Mouse (Mus musculus) gastrocnemius, adult 8-10 months (tissue): Measurements from ENCODE around the gene Arrdc1. TPM values are rescaled to one million over a fixed set of nuclear protein-coding genes. Genes with fewer than 3 reads are reported as not detected.
A peak's percentile ranks its signal among the peaks of the same experiment; 100 is the strongest.
"Not testable (repeated sequence)": the region's sequence is repeated elsewhere in the genome, so short reads cannot be mapped to it uniquely, and the experiment has no call there.

Experiments
- DNase-seq, 2 experiments: peaks; one replicate each; pipeline ENCODE4 v3.0.0; 2022; ENCODE audit warnings: low spot score in 2 of 2
- total RNA-seq, 4 experiments: library from RNA; stranded (reverse); gene quantifications; 2 replicates each; pipeline ENCODE4 v1.2.4; 2022

The Arrdc1 gene
- 1 to 10 TPM; 1.2 to 3.3 (median 2.2) TPM for total RNA-seq

DNA sequence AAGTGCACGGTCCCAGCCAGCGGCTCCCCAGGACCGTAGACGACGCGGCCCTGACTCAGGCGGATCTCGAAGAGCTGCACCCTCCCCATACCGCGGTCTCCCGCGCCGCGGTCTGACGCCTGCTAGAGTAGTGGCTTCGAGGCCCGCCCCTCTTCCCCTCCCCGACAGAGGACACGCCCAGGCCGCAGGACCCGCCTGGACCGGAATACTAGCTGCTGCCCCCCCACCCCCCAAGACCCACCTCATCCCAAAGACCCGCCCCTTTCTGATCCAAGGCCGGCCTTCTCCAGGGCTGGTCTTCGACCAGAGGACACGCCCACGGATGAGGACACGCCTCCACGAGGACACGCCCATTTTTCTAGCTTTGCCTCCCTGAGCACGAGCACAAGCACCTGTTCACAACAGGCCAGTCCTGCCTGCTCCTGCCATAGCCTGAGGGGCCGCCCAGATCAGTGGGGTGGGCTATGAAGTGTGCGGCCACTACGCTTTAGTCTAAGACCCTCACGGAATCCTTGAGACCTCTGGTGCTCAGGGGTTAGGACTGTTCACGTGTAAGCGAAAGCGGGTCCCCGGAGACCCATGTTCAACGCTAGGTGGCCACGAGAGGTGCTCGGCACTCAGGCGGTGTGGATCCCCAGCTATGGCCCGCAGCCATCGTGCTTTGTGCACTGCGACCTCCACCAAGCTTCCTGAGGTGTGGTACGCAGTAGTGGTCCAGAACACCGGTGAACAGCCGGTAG is at the start of gene Arrdc1:
Gene Arrdc1, minus strand, starts transcription at position 196 of the 740 bp plus-strand sequence.
- peak; percentile 86 to 89 for DNase-seq

DNA sequence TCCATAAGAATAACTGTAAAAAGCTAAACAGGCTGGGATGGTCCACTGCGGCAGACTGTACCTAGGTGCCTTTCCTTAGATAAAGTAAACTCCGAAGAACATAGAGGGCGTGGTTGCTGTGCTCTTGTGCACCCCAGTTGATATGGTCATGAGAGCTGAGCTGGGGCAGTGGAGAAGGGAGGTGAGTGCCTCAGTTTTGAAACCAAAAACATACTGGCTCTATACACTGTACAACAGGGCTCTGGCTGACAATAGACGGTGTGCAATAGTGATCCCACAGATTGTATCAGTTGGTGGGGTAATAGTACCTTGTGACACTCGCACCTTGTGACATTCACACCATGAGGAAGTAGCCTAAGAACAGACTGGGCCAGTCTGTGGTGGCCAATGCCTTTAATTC is 41.9 kb upstream of the Arrdc1 start:
- DNase-seq, result no peak

DNA sequence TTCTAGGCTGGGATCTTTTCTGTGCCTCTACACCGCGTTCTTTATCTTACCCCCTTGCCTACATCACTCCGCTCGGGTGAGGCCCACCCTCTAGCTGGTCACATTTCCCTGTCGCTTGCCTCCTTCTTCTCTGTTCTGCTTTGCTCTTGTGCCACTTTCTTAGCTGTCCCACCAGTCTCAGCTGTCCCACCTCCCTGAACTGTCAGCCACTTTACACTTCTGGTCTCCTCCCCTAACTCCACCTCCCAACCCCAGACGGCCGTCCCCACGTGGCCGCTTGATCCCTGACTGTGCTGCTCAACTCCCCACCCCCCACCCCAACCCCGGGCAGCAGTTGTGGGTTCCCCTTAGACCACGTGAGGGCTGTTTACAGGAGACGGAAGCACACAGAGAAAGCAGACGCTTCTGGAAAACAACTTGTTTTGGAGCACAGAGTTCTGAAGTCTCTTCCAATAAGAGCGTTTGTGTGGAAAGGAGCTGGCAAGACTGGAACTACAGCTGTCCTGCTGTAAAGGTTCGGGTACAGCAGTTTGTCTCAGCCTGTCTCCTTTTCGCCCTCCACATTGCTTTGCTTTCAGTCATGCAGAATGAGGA is 40.7 kb upstream of the Arrdc1 start, which contains the start of gene Pnpla7:
Gene Pnpla7, plus strand, starts transcription at position 330 of the 594 bp plus-strand sequence.
- peak; percentile 63 to 80 for DNase-seq

DNA sequence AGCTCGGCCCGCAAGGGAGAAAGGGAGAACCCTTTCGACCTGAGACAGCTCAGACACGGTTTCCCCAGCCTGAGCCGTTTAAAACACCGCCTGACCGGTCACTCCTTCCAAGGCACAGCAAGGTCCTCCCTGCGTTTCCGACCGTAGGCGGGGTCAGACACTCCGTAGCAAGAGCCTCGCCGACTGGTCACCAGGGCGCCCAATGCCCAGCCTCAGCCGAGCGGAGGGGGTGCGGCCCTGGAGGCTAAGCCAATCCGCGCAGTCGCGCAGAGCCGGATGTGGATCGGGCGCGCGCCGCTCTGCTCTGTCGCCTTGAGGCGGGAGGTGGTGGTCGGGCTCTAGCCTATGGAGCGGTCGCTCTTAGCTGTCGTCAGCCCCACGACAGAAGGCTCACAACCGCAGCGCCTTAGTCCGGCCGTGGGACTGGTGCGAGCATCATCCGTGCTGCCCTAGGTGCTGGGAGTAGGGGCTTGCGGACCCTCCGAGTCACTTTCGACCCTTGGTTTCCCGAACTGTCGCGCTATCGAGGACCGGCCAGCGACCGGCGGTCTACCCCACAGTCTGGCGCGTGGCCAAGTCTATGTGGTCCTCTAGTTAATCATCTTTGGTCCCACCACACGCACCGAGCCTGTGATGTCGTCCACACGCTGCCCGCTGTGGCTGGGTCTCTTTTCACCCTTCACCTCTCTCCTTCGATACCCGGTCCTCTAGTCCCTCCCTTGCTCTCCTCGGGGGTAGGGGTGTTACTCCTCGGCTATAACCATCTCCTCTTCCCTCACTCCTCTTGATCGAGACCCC is 40.1 kb upstream of the Arrdc1 start, which contains the start of gene Mrpl41:
Gene Mrpl41, minus strand, starts transcription at position 193 of the 798 bp plus-strand sequence.
- peak; percentile 91 to 96 for DNase-seq

DNA sequence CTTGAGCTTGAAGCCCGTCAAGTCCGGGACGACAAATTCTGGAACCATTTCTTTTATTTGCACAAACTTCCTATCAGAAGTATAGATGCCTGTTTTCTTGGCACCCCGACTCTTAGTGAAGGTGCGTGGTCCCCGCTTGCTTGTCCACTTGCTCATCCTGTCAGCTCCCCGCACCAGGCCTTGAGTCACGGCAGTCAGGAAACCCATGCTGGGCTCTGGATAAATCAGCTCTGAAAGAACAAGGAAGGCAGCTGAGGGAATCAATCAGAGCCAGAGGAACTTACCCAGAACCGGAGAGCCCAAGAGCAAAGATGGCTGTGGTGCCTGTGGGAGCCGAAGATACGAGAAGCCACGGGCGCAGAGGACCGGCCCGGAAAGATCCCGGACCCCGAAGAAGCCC is 39.4 kb upstream of the Arrdc1 start:
- not testable (repeated sequence) for DNase-seq

DNA sequence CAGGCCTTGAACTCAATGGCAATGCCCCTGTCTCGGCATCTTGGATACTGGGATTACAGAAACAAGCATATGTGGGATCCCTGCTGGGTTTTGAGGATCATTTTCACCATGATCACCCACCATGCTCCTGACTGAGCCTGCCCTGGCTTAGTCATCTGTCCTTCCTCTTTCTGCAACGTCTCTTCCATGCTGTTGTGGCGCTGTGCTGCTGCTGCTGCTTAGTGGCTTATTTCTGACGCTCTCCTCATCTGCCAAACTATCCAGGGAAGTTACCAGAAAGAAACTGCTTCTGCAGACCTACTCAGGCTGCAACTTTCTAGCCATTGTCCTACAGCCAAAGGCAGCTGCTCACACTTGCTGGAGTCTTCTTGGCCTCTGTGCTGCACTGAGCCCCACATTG is 35.3 kb upstream of the Arrdc1 start:
- no peak for DNase-seq

DNA sequence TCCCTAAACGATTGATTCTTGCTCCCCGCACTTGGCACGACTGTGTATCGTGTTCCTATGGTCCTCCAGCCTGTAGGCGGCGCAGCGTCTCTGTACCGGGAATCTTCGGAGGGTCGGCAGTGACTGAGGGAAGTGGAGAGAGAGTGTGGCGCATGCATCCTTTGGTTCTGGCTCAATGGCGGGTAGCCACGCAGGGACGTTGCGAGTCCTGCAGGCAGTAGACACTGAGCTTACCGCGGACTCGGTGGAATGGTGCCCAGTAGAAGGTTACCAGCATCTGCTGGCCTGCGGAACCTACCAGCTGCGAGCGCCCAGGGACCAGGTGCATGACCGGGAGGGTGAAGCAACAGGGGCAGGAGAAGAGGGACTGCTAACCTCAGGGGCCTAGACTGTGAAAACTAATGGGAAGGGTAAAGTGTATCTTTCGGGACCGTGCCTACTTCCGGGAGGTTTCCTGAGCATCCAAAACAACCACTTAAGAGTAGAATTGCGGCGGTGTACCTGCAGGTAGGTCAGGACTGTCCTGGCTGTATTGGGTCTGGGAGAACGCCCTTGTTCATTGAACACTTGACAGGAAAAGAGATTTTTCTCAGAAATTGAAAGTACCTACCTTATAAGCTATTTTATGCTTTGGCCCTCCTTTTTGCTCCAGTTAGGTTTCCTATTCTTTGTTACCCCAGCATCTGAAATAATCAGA is 27.4 kb upstream of the Arrdc1 start, which contains the start of gene Dph7:
Gene Dph7, plus strand, starts transcription at position 97 of the 697 bp plus-strand sequence.
- peak; percentile 50 to 72 for DNase-seq

DNA sequence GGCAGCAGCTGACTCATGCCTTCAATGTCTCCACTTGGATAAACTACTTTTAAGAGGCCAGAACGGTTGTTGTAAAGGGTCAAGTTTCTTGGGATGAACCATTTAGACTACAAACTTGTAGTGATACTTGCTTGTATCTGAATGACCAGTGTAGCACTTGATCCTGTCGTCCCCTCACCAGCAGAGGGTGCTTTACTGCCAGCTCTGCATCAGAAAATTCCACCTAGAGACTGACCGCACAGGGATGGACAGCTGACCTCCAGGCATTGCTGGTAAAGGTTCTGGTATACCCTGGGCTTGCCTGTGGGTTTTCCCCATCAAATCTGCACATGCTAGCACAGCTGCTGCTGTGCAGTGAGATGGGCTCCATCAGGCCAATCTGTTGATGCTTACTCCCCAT is 25.9 kb upstream of the Arrdc1 start:
- no peak for DNase-seq

DNA sequence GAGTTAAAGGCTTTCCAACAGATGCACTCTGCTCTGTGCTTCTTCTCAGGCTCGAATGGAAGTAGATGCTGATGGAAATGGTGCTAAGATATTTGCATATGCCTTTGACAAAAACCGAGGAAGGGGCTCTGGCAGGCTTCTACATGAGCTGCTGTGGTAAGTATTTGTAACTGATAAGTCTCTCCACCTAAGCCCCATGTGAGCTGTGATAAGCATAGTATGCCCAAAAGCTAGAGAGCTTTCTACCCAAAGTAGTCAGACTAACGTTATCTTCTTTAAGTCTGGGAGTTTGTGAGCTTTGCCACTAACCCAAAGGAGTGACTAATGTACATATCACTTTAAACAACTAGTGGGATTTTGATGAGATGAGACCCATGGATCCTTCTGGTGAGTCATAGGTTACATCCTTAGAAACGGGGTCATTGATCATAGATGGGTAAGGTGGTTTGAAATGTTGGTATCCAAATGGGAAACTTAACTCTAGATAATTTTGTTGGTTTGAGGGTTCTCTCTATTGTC is 17.5 kb upstream of the Arrdc1 start:
- no peak for DNase-seq

DNA sequence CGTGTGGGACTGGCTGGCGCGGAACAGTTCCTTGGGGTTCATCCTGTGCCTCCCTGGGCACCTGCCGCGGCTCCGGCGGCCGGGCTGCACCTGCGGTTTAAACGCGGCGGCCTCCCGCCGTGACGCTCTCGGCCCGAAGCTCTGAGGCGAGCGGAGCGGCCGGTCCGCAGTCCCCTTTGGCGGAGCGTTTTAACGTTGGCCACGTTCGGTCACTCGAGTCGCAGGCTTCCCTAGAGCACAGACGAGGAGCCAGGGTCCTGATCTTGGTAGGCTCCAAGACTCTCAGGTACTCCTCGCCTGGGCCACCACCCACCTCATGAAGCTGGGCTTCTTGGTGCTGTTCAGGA is 15.1 kb upstream of the Arrdc1 start:
- no peak for DNase-seq

DNA sequence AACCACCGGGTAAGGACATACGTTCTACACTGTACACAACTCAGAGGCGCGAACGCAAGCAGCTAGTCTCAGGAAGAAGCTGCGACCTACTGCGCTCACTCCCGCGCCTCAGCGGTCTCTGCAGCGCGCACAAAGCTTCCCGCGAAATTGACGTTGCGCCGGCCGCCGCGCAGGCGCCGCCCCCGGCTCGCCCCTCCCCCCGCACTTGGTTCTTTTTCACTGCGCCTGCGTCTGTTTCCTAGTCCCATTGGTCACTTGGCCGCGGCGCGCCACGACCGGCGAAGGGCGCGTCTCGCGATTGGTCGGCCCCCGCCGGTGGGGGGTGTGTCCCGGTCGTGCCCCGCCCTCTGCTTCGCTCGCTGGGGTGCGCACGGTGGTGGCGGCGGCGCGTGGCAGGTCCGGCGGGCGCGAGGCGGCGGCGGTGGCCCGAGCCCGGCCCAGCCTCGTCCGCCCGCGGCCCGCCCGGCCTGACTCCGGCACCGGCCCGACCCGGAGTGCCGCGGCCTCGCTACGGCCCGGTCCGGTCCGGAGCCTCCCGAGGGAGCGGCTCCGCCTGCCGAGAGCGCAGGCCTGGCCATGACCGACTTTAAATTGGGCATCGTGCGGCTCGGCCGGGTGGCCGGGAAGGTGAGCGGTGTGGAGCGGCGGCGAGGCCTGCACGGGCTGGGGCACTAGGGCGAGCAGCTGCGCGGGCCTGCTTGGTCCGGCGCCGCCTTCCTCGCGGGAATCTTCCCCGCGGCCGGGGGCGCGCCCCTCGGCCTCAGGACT is 14.6 kb upstream of the Arrdc1 start, which contains the start of gene Zmynd19:
Gene Zmynd19, plus strand, starts transcription at position 372 of the 768 bp plus-strand sequence.
- peak; percentile 96 to 97 for DNase-seq

DNA sequence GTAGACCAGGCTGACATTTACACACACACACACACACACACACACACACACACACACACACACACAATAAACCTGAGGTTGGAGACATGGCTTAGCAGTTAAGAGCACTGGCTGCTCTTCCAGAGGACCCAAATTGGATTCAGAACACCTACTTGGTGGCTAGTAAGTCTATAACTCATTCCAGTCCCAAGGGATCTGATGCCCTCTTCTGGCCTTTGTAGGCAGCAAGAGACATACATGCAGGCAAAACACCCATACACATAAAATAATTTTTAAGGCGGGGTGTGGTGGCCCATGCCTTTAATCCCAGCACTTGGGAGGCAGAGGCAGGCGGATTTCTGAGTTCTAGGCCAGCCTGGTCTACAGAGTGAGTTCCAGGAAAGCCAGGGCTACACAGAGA is 9.3 kb upstream of the Arrdc1 start:
- DNase-seq, result peak in 1 of 2 experiments; percentile 6

DNA sequence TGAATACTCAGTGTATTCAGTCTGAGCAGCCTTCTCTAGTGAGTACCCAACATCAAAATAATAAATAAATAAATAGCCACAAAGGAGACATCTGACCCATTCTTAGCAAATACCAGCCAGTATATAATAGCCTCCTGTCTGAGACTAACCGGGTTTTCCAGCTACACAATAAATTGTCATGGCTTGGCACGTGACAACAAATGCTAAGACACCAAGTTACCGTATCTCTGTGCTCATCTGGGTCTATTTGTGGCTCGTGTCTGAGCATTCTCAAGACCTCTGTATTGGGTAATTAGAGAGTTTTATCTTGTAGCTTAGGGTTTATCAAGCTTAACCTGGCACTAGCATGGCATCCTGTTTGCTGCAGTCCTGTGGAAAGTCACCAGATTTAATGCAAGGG is 7.0 kb upstream of the Arrdc1 start:
- DNase-seq, result no peak

DNA sequence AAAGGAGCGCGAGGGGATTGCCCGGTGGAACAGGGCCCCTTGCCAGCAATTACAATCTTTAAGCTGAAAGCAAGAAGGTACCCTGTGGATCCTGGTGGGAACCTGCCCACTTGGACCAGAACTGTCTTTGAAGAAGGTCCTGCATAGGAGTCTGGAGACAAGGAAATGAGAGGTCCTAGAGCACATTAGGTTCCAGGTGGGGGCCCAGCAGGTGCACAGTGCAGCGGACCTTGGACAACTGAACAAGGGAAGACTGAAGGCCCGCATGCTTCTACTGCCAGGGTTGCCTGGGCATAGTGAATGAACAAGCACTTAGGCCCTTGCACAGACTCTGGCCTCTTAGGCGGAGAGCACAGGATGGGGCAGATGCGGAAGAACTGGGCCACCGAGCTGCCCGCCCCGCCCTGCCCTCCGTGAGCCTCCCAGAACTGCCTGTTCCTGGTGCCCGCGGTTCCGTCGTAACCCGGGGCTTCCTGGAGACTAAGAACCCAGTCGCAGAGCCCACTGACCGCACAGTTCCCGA is 550 bp downstream of the Arrdc1 start:
- no peak for DNase-seq

DNA sequence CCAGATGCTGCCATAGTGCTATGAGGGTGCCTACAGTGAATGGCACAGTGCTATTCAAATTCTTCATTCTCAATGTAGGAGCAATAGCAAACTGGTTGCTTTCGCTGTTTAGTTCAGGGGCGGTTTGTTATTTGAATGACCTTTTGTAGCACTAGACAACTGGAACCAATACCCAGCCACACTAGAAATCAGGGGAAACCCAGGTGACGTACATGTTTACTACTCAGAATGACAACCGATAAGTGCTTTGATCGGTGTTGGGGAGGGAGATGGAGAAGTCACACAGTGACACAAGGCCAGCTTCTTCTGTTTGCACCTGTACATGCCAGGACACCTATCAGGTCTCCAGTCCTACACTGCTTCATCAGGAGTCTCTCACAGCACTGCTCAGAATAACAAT is 5.5 kb downstream of the Arrdc1 start:
- DNase-seq, result no peak

DNA sequence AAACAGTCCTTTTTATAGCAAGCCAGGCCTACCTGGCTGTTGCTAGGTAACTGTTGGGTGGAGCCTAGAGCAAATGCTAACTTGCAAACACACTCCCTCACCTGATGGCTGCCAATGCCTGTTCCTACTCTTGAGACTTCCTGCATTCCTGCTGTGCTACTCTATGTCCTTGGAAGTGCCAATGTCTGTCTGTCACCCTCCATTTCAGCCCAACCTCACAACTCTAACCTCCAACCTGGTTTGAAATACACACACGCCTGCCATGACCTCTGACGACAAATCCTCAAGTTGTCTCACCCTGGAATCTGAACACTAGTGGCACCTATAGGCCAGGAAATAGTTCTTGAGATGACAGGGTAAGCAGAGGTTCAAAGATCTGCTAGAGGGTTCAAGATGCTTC is 5.9 kb downstream of the Arrdc1 start:
- no peak for DNase-seq

DNA sequence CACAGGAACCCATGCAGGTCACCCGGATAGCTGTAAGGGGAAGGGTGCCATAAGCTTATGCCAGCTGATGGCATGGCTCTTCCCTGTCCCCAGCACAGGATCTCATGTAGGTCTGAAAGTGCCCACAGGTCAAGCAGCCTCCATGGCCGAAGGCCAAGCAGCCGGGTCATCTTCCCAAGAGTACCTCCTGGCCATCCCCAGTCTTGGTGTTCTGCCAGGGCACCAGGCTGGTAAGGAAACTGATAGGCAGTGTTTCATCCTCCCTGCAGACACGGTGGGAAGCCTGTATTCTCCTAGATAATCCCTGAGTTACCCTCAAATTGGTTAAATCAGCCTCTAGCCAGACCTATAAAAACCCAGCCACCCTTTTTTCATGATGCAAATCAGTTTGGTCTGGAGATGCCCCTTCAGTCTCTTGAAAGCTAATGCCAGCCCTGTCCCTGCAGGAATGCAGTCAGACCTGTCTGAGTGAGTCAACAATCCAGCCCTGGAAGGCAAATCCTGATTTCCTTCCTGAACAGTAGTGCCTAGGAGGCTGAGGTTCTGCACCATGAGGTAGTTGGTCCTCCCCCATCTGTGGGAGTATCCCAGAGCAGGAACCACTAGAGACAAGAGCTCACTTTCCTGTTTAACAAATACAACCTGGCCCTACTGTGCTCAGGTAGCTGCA is 7.1 kb downstream of the Arrdc1 start:
- DNase-seq, result peak; percentile 67 to 75

DNA sequence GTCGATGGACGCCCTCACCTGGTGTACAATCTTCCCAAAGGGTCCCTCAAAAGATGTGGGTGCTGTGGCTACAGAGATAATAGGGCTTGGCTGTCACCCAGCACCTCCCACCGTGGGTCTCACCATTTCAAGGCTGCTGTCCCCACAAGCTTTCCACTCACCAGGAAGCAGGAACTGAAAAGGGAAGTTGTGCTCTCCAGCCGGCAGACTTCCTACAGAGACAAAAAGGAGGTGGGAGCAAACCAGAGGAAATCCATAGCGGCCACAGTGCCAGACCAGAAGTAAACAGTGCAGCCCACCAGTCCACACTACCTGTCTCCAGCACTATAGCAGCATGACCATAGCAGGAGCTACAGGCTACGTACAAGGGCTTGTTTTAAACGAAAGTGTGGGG is 8.1 kb downstream of the Arrdc1 start:
- no peak for DNase-seq

DNA sequence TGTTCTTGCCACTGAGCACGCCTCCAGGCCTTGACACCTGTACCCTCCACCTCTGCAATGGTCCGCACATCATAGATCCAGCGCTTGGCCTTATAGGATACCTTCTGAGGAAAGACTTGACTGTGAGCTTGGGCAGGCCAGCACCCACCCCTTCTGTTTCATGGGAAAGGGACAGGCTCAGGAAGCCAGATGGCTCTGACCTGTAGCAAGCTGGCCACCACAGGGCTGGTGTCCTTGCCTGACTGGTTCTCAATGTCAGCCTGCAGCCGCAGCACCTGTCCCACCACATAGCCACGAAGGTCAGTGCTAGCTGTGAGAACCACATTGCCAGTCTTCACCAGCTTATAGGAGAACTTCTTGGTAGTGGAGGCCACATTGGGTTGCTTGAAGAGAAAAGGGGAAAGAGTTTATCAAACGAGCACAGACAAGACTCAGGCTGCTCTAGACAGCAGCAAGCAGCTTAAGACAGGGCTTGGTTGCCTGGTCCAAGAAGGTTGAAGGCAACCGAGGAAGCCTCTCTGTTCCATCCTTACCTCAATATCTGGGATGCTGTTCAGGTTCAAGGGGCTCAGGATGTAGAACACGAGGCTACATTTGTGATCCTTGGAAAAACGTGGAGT is 8.6 kb downstream of the Arrdc1 start:
- no peak for DNase-seq
